Mouse (Mus musculus) layer of hippocampus, adult 8-10 months (tissue): ENCODE data around the gene Dmpk. TPM values are rescaled to one million over a fixed set of nuclear protein-coding genes. Genes with fewer than 3 reads are reported as not detected.

Experiments
- DNase-seq, 2 experiments: peaks; one replicate each; pipeline ENCODE4 v3.0.0; 2022; ENCODE audit warnings: low spot score in 2 of 2
- total RNA-seq, 4 experiments: library from RNA; stranded (reverse); gene quantifications; 2 replicates each; pipeline ENCODE4 v1.2.4; 2022

Gene Dmpk
- total RNA-seq, 4 experiments from 2014 or later, result 35.6 to 55.8 (median 45.3) TPM

- DNase-seq, result peak; percentile 98
These were observed 7.7 kb upstream of the Dmpk start, which contains the start of gene Dmwd for GRCm38 (mm10) chr7:19075723-19076585. Dmwd (plus strand) TSS chr7:19076227.

GRCm38 (mm10) chr7:19076586-19076991 is 7.1 kb upstream of the Dmpk start:
- DNase-seq, result no peak

- no peak for DNase-seq
These were observed 5.9 kb upstream of the Dmpk start for GRCm38 (mm10) chr7:19077761-19078160.

GRCm38 (mm10) chr7:19078732-19079131 is 4.9 kb upstream of the Dmpk start:
- no peak for DNase-seq

- no peak for DNase-seq
These were observed 3.1 kb upstream of the Dmpk start for GRCm38 (mm10) chr7:19080451-19080950.

- no peak for DNase-seq
These were observed 1.5 kb upstream of the Dmpk start for GRCm38 (mm10) chr7:19082171-19082570.

GRCm38 (mm10) chr7:19083096-19083495 is 553 bp upstream of the Dmpk start:
- no peak for DNase-seq

GRCm38 (mm10) chr7:19084277-19084771 is 675 bp downstream of the Dmpk start:
- DNase-seq, result no peak

GRCm38 (mm10) chr7:19084921-19085473 is 1.3 kb downstream of the Dmpk start:
- no peak for DNase-seq

- DNase-seq, result no peak
These were observed 1.8 kb downstream of the Dmpk start for GRCm38 (mm10) chr7:19085495-19085894.

- no peak for DNase-seq
These were observed 2.4 kb downstream of the Dmpk start for GRCm38 (mm10) chr7:19086042-19086441.

GRCm38 (mm10) chr7:19086760-19087159 is 3.1 kb downstream of the Dmpk start:
- no peak for DNase-seq

- DNase-seq, result peak in 1 of 2 experiments; percentile 63
These were observed 5.2 kb downstream of the Dmpk start for GRCm38 (mm10) chr7:19088813-19089212.

GRCm38 (mm10) chr7:19091913-19092312 is 8.3 kb downstream of the Dmpk start:
- DNase-seq, result no peak

- no peak for DNase-seq
These were observed 8.9 kb downstream of the Dmpk start for GRCm38 (mm10) chr7:19092381-19093173.

- peak in 1 of 2 experiments; percentile 67 for DNase-seq
These were observed 9.5 kb downstream of the Dmpk start for GRCm38 (mm10) chr7:19093174-19093521.

- DNase-seq, result peak; percentile 81
These were observed 10.1 kb downstream of the Dmpk start for GRCm38 (mm10) chr7:19093537-19094385.

- DNase-seq, result no peak
These were observed 10.8 kb downstream of the Dmpk start, which contains the start of gene Six5 for GRCm38 (mm10) chr7:19094471-19094825. Six5 (plus strand) TSS chr7:19094594.

GRCm38 (mm10) chr7:19094826-19095750 is 11.4 kb downstream of the Dmpk start:
- DNase-seq, result no peak

GRCm38 (mm10) chr7:19095751-19096110 is 12.1 kb downstream of the Dmpk start:
- no peak for DNase-seq
